Mouse (Mus musculus): ENCODE results near the gene Mfap3. TPM values are rescaled to one million over a fixed set of nuclear protein-coding genes. Genes with fewer than 3 reads are reported as not detected.
"Not testable (repeated sequence)": the region's sequence is repeated elsewhere in the genome, so short reads cannot be mapped to it uniquely, and the experiment has no call there.

Gene Mfap3
- total RNA-seq, 2 experiments from 2014 or later, result 13.3 to 16.2 TPM

DNA sequence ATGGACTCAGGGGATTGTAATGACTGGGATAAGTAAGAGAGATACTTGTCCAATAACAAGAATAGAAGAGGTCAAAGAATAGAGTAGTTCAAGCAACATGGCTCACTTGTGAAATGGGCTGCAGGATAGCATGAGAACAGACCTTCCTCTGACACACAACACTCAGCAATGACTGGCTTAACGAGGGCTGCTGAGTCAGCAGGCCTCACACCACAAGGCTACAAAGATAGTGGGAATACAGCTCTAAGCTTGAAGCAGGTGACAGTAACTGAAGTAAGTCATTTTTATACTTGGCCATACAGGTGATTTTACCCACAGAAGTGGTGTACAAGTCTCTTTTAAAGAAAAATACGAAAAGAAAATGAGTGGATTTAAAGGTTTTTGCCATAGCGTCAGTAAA, 7.4 kb downstream of the Mfap3 start:
- intact Hi-C loops (cut with DNase I), result loop anchor here (10.0 kb wide), 1 partner anchor 569 kb away; the partner anchor contains the start of gene Gm12248

DNA sequence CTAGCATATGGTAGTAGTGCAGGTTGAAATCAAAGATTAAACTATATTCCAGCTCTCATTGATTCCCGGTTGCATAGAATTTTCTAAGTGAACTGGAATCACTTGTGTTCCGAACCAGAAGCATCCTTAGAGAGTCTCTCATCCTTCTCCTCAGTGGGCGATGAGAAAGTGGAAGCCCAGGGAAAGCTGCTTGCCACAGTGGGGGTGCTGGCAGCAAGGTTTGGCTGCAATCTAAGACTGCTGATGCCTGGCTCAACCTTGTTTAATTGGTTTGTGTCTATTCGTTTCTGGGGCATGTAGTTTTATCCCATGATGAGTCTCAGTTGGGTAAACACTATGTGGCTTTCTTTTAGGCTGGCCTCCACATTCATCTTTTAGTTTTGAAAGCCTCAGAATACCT, 9.0 kb downstream of the Mfap3 start:
- DNase-seq, result no peak
- intact Hi-C loops (cut with DNase I), result loop anchor here (10.0 kb wide), 1 partner anchor 567 kb away; the partner anchor contains the start of gene Gm12248

More for the DNA sequence above, 7.4 kb downstream of the Mfap3 start:
- DNase-seq, result no peak

DNA sequence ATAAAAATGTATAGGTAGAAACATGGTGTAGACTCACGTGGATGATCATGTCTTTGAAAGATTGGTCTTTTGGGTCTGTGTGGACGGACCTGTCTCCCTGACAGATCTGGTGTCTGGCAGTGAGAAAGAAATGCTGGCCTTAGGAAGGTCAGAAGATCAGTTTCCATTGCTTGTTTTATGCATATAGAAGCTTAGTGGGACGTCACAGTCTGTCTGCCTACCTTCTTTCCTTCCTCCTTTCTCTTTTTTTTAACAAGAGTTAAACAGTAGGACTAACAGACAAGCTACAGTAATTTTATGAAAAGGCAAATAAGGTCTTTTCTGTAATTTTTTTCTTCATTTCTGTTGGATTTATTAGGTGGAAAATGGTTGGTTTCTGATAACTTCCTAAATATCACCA, 10.6 kb downstream of the Mfap3 start:
- no peak for DNase-seq
- intact Hi-C loops (cut with DNase I), result loop anchor here (10.0 kb wide), 1 partner anchor 566 kb away; the partner anchor contains the start of gene Gm12248

GRCm38 (mm10) chr11:57531300-57531950, 13.0 kb downstream of the Mfap3 start:
- intact Hi-C loops (cut with DNase I), result no loop called here
- DNase-seq, result no peak

- DNase-seq, result no peak
- intact Hi-C loops (cut with DNase I), result no loop called here
Measured at GRCm38 (mm10) chr11:57532306-57532705, 13.8 kb downstream of the Mfap3 start.

DNA sequence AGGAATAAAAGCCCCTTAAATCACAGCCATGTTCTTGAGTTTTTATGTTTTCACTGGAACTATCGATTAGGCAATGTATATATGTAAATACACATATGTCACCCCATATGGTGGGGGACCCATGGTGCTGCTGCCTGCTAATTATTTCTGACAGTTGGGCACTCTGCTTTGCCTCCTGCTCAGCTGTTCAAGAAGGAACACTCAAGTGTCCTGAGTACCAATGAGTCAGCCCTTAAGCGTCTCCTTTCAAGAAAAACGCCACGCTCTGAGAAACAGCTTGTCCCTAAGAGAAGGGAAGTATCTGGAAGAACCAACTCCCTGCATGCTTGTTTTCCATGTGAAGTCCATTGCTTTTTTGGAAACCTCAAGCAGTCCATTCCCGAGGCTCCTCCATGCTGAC, 17.4 kb downstream of the Mfap3 start:
- no peak for DNase-seq
- intact Hi-C loops (cut with DNase I), result no loop called here

DNA sequence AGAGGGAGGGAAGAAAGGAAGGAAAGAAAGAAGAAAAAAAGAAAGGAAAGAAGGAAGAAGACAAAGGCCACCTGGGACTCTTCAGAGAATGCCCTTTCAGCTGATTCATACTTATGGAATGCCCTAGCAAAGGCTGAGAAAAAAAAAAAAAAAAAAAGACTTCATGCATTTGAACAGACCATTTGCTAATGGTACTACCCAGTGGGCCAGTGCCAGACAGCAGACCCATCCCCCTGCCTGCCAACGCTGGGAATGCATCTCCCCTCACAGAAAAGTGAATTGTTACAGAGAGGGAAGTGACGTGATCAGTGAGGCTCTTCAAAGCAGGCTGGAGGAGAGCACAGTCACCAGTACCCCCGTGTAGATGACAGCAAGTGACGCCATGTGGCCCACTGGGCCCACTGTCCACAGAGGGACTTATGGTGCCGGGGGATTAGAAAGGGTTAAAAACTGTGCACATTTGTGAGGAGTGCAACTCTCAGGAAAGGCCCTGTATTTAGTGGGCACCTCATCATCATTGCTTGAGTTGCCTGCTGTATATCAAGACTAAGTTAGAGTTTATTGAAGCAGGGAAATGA, 21.5 kb downstream of the Mfap3 start:
- intact Hi-C loops (cut with DNase I), result no loop called here
- no peak for DNase-seq

GRCm38 (mm10) chr11:57540681-57541080, 22.2 kb downstream of the Mfap3 start:
- intact Hi-C loops (cut with DNase I), result no loop called here
- DNase-seq, result no peak

- peak; percentile 81 to 91 for DNase-seq
- intact Hi-C loops (cut with DNase I), result loop anchor here (1.0 to 5.0 kb wide), 4 partner anchors 70 to 386 kb away; no protein-coding TSS in a partner anchor
Measured at GRCm38 (mm10) chr11:57548618-57549550, 30.4 kb downstream of the Mfap3 start.

- DNase-seq, result no peak
- intact Hi-C loops (cut with DNase I), result no loop called here
Measured at GRCm38 (mm10) chr11:57550230-57550629, 31.8 kb downstream of the Mfap3 start.

DNA sequence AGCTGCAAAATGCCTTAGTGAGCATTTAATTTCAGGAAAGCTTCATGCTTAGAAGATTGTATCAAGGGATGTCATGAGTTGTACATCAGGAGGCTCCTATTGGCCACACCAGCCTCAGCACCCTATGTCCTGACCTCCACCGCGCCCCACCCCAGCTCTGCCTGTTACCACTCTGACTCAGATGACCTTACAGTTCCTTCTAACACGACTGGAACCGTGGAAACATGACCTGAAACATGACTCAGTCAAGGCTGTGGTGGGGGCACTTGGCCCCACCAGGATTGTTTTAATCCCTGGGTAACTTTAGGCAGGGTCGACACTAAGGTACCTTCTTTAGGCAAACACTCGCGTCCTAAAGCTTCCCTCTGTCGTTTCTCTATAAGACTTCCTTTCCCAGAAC, 32.6 kb downstream of the Mfap3 start:
- no peak for DNase-seq
- intact Hi-C loops (cut with DNase I), result no loop called here

DNA sequence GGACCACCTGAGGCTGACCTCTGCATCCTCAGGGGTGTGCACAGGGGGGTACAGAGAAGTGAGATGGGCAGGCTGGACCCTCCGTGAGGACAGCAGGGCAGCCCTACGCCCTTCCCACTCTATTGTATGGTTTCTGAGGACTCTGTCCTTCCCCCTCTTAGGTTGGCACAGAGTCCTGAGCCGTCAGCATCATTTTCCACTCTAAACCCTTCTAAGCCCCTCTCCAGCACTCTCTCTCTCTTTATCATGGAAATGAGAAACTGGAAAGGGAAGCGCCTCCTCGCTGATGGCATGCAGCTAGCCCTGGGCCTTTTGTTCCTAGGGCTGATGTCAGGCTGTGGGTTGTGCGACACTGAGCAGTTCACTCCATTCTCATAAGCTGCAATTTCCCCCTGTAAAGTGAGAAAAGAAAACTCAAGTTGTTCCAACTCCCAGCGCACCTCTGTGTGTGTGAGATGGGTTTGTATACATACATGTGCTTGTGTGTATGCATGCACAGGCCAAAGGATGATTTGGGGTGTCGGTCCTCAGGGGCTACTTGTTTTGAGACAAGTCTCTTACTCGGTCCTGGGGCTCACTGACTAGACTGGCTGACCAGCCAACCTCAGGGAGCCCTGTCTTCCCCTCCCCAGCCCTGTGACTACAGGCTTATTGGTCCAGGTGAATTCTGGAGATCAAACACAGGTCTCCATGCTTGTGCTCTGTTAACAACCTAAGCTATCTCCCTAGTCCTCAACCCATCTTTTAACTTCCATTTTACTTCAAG, 34.7 kb downstream of the Mfap3 start:
- no peak for DNase-seq
- intact Hi-C loops (cut with DNase I), result no loop called here

DNA sequence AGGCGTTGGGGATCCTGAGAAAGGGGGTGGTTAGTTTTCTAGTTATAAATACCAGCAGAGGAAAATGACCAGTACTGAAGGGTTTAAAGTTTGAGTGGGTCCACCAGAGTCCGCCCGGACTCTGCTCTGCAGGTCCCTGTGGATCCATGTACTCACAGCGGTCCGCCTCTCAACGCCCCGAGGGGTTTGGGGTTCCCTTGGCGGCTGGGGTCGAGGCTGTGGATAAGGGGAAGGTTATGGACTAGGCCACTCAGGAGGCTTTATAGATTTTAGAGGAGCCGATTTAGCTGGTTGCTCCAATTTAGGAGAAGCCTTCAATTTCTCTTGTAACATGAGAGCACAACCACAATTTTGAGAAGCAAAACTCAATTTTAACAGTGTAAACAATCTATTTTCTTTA, 39.5 kb downstream of the Mfap3 start:
- DNase-seq; intact Hi-C loops (cut with DNase I): not testable (repeated sequence)

GRCm38 (mm10) chr11:57564564-57564963, 46.1 kb downstream of the Mfap3 start:
- no peak for DNase-seq
- intact Hi-C loops (cut with DNase I), result no loop called here

- no peak for DNase-seq
Measured at GRCm38 (mm10) chr11:57566091-57567035, 47.9 kb downstream of the Mfap3 start.

GRCm38 (mm10) chr11:57568950-57569490, 50.6 kb downstream of the Mfap3 start:
- intact Hi-C loops (cut with DNase I), result no loop called here
- DNase-seq, result no peak

More at GRCm38 (mm10) chr11:57566091-57567035, 47.9 kb downstream of the Mfap3 start:
- intact Hi-C loops (cut with DNase I), result no loop called here

DNA sequence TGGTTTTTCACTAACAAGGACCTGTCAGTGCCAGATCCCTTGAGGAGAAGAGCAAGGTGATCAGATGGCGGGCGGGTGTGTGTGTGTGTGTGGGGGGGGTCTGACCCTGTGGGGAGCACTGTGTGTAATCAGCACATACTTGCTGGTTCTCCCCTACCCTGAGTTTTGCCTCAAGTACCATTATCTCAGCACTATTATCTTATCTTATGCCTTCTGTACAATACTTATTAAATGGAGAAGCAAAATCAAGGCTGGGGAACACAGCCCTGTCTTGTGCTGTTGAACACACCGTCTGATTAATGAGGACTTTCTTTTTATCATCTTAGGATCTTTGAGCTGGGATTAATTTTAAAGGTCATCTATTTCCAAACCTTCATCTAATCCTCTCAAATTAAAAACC, 52.6 kb downstream of the Mfap3 start:
- intact Hi-C loops (cut with DNase I), result no loop called here
- no peak for DNase-seq

GRCm38 (mm10) chr11:57573686-57574274, 55.3 kb downstream of the Mfap3 start:
- intact Hi-C loops (cut with DNase I), result no loop called here

More at GRCm38 (mm10) chr11:57573686-57574274, 55.3 kb downstream of the Mfap3 start:
- DNase-seq, result no peak
